Mouse (Mus musculus) hindbrain, embryonic 10.5 days (tissue): Measurements from ENCODE around the gene Tlr9. TPM values are rescaled to one million over a fixed set of nuclear protein-coding genes. Genes with fewer than 3 reads are reported as not detected.

Experiments used
- DNase-seq: peaks from one replicate; pipeline ENCODE4 v3.0.0-alpha.2; 2017; ENCODE audit warnings: low spot score
- H3K27ac ChIP-seq: fragments of 300-500 bp; sonication (generic); 2 replicates; pipeline ENCODE4 v1.5.1; 2016; ENCODE audit warnings: mild to moderate bottlenecking, moderate library complexity
- H3K27me3 ChIP-seq: fragments of 300-500 bp; sonication (generic); 2 replicates; pipeline ENCODE4 v1.6.1; 2016; ENCODE audit warnings: mild to moderate bottlenecking; ENCODE audit not compliant: poor library complexity, insufficient read depth, severe bottlenecking
- H3K36me3 ChIP-seq: fragments of 300-500 bp; sonication (generic); 2 replicates; pipeline ENCODE4 v1.6.1; 2016; ENCODE audit warnings: mild to moderate bottlenecking, moderate library complexity
- H3K4me1 ChIP-seq: fragments of 300-500 bp; sonication (generic); replicated peaks from 2 replicates; pipeline ENCODE4 v1.6.1; 2016; ENCODE audit warnings: mild to moderate bottlenecking
- H3K4me3 ChIP-seq: fragments of 300-500 bp; sonication (generic); 2 replicates; pipeline ENCODE4 v1.5.1; 2016; ENCODE audit warnings: mild to moderate bottlenecking, moderate library complexity
- H3K9me3 ChIP-seq: fragments of 300-500 bp; sonication (generic); 2 replicates; pipeline ENCODE4 v1.6.1; 2016; ENCODE audit warnings: mild to moderate bottlenecking, moderate library complexity
- WGBS: fragments of 180-500 bp; shearing (Covaris S2); methylation state at CpG from one replicate; pipeline ENCODE4 v1.1.7; 2016; 5-methylcytosine and 5-hydroxymethylcytosine counted together
- polyA plus RNA-seq: library from polyadenylated mRNA; unstranded; fragments of >200 nt; fragmentation: Nextera tagmentation; extraction: Ambion mirVana; gene quantifications from 2 replicates; pipeline ENCODE4 v1.2.1, GENCODE M21; 2016

Gene Tlr9
- polyA plus RNA-seq = not detected in 2 replicates

DNA sequence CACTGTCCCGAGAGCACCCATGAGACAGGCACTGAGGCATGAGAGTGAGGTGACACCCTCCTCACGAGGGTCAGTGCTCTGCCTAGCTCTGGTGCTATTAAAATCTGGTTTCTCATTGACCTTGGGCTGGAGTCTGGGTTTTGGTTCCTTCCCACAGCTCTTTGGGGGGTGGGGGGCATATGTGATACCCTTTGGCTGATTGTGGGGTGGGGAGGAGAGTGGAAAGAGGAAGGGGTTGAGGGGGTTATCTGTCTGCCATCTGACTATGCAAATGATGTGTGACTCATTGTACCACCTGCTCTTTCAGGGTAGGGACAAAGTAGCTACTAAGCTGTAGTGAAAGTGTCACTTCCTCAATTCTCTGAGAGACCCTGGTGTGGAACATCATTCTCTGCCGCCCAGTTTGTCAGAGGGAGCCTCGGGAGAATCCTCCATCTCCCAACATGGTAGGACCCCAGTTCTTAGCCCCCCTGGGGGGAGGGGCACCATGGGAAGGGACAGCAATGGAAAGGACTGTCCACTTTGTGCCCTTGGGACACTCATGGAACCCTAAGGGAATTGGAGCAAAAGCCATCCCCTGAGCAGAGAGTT, at the start of gene Tlr9:
TSS of gene Tlr9 (plus strand) at position 338 of the 591 bp plus-strand sequence.
- Histone ChIP-seq H3K27me3 (peaks cover 37% of the 10 kb centered on the region), H3K27ac (no peak within 1 kb of the TSS), H3K36me3 (no peaks in the 10 kb centered on the region), H3K4me3 (no peak within 1 kb of the TSS), H3K4me1 (peaks cover 19% of the 10 kb centered on the region), H3K9me3 (no peaks in the 10 kb centered on the region)
- 77% methylated on average over 4 of the region's 4 CpGs for WGBS
- no peak for DNase-seq

DNA sequence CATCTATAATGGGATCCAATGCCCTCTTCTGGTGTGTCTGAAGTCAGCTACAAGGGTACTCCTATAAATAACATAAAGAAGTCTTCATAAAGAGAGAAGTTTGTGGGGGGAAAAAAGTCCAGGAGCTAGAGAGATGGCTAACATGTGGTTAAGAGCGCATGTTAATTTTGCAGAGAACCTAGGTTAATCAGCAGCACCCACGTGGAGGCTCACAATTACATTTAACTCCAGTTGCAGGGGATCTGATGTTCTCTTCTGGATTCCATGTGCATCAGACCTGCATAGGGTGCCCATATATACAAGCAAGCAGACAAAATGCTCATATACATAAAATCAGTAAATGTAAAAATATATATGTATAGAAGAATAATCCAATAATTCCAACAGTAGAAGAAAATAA, 49.0 kb upstream of the Tlr9 start:
- Histone ChIP-seq H3K36me3 (peaks cover 37% of the 10 kb centered on the region), H3K27me3 (no peaks in the 10 kb centered on the region), H3K9me3 (no peaks in the 10 kb centered on the region), H3K27ac (no peak overlapping the region), H3K4me3 (peak overlapping the region; percentile 83), H3K4me1 (peaks cover 34% of the 10 kb centered on the region)
- DNase-seq = no peak
- 84% methylated on average over 2 of the region's 2 CpGs for WGBS

GRCm38 (mm10) chr9:106175552-106176200, 46.7 kb upstream of the Tlr9 start:
- Histone ChIP-seq H3K27ac (no peak overlapping the region), H3K4me3 (no peak overlapping the region), H3K27me3 (no peaks in the 10 kb centered on the region), H3K4me1 (peaks cover 26% of the 10 kb centered on the region), H3K9me3 (no peaks in the 10 kb centered on the region), H3K36me3 (peaks cover 60% of the 10 kb centered on the region)
- WGBS = 89% methylated on average over 3 of the region's 3 CpGs
- DNase-seq = no peak

GRCm38 (mm10) chr9:106176769-106177168, 45.6 kb upstream of the Tlr9 start:
- Histone ChIP-seq H3K4me1 (peaks cover 26% of the 10 kb centered on the region), H3K4me3 (no peak overlapping the region), H3K9me3 (no peaks in the 10 kb centered on the region), H3K27ac (no peak overlapping the region), H3K36me3 (peaks cover 71% of the 10 kb centered on the region), H3K27me3 (no peaks in the 10 kb centered on the region)
- WGBS = 89% methylated on average over 5 of the region's 5 CpGs
- DNase-seq = no peak

DNA sequence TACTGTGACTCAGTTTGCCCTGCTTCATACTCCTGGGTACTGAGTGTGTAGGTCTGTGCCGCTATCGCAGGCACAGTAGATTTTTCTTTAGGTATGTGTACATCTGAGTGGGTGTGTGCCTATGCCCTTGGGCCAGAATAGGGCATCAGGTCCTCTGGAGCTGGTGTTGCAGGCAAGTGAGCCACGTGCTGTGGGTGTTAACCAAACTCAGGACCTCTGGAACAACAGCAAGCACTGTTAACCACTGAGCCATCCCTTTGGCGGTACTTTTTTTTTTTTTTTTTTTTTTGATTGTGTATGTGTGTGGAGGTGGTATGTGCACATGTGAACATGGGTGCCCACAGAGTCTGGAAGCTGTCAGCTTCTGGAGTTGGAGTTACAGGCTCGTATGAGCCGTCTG, 44.6 kb upstream of the Tlr9 start:
- no peak for DNase-seq
- Histone ChIP-seq H3K4me3 (no peak overlapping the region), H3K9me3 (no peaks in the 10 kb centered on the region), H3K27ac (no peak overlapping the region), H3K27me3 (no peaks in the 10 kb centered on the region), H3K36me3 (peaks cover 81% of the 10 kb centered on the region), H3K4me1 (peaks cover 19% of the 10 kb centered on the region)
- WGBS = 91% methylated on average over 6 of the region's 6 CpGs

GRCm38 (mm10) chr9:106179454-106179853, 42.9 kb upstream of the Tlr9 start:
- H3K27ac ChIP-seq = no peak overlapping the region
- WGBS = 93% methylated on average over 2 of the region's 2 CpGs
- no peak for DNase-seq
- H3K36me3 ChIP-seq = peaks cover 86% of the 10 kb centered on the region
- no peaks in the 10 kb centered on the region for H3K9me3 ChIP-seq
- H3K27me3 ChIP-seq = no peaks in the 10 kb centered on the region
- H3K4me3 ChIP-seq = no peak overlapping the region
- H3K4me1 ChIP-seq = peaks cover 4% of the 10 kb centered on the region; the same call in 1 of the 2 replicates

GRCm38 (mm10) chr9:106179964-106180363, 42.4 kb upstream of the Tlr9 start:
- 94% methylated on average over 3 of the region's 3 CpGs for WGBS
- H3K27me3 ChIP-seq = no peaks in the 10 kb centered on the region
- no peak overlapping the region for H3K4me3 ChIP-seq
- no peaks in the 10 kb centered on the region for H3K4me1 ChIP-seq
- peaks cover 92% of the 10 kb centered on the region for H3K36me3 ChIP-seq
- no peak overlapping the region for H3K27ac ChIP-seq
- DNase-seq = no peak
- H3K9me3 ChIP-seq = no peaks in the 10 kb centered on the region

DNA sequence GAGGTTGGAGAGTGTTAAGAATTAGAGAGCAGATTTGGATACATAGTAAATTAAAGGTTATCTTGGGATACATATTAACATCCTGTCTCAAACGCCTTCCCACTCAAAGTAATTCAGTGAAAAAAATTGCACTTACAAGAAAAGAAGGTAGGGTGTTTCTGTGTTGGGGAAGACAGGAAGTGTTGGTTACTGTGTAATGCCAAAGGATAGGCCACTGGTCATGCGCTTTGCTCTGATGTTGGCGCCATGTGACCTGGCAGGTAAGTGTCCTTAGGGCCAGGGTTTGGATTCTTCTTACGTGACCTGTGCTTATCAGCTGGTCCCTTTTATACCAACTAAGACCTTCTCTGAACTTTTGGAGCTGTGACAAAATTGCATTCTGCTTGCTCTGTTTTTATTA, 40.3 kb upstream of the Tlr9 start:
- peaks cover 100% of the 10 kb centered on the region for H3K36me3 ChIP-seq
- DNase-seq = no peak
- no peaks in the 10 kb centered on the region for H3K9me3 ChIP-seq
- no peaks in the 10 kb centered on the region for H3K4me1 ChIP-seq
- WGBS = 97% methylated on average over 4 of the region's 4 CpGs
- no peak overlapping the region for H3K4me3 ChIP-seq
- no peaks in the 10 kb centered on the region for H3K27me3 ChIP-seq
- H3K27ac ChIP-seq = no peak overlapping the region

DNA sequence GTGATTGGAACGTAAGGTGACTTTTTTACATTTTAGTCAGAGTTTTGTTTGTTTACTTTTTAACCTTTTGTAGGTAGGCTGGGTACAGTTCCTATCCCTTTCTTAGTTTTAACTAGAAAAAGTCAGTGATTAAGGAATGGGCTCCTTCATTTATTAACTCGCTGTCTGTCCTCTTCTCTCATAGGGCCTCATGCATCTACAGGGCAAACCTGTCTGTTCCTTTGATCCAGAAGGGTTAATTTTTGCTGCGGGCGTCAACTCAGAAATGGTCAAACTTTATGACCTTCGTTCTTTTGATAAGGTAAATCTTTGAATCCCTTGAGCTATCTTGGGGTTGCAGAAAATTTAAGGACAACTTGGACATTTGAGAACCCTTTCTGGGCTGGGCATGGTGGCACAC, 38.4 kb upstream of the Tlr9 start:
- H3K9me3 ChIP-seq = no peaks in the 10 kb centered on the region
- H3K36me3 ChIP-seq = peaks cover 100% of the 10 kb centered on the region
- no peak for DNase-seq
- H3K27me3 ChIP-seq = no peaks in the 10 kb centered on the region
- no peaks in the 10 kb centered on the region for H3K4me1 ChIP-seq
- WGBS = 94% methylated on average over 5 of the region's 5 CpGs
- H3K27ac ChIP-seq = no peak overlapping the region
- no peak overlapping the region for H3K4me3 ChIP-seq

GRCm38 (mm10) chr9:106191355-106191754, 31.0 kb upstream of the Tlr9 start:
- Histone ChIP-seq H3K27me3 (no peaks in the 10 kb centered on the region), H3K27ac (no peak overlapping the region), H3K4me1 (0 out of 2 replicates have a peak, but pooled peaks cover 4% of the 10 kb centered on the region), H3K36me3 (peaks cover 92% of the 10 kb centered on the region), H3K4me3 (no peak overlapping the region), H3K9me3 (no peaks in the 10 kb centered on the region)
- 95% methylated on average over 1 of the region's 1 CpGs for WGBS
- DNase-seq = no peak

GRCm38 (mm10) chr9:106192024-106192423, 30.4 kb upstream of the Tlr9 start:
- WGBS = 92% methylated on average over 8 of the region's 8 CpGs
- Histone ChIP-seq H3K27me3 (no peaks in the 10 kb centered on the region), H3K36me3 (peaks cover 91% of the 10 kb centered on the region)

DNA sequence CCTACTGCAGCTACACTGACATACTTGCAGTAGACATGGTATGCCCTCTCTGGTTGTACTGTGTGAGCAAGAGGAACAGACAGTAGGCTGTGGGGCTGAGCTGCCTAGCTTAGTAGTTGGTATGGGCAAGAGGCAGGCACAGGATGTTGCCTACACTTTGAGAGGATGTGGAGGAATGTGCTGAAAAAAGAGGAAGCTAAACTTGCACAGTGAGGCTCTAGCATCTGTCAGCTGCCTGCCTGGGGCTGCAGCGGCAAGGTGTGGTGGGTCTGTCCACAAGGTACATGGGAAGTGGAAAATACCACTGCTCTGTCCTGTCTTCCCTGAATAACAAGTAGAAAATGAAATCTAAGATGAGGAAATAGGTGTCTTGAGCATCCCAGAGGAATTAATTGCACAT, 29.4 kb upstream of the Tlr9 start:
- Histone ChIP-seq H3K27me3 (no peaks in the 10 kb centered on the region), H3K4me1 (peaks cover 12% of the 10 kb centered on the region), H3K27ac (no peak overlapping the region), H3K36me3 (peaks cover 85% of the 10 kb centered on the region), H3K9me3 (no peaks in the 10 kb centered on the region), H3K4me3 (no peak overlapping the region)
- WGBS = 90% methylated on average over 1 of the region's 1 CpGs
- DNase-seq = no peak

More at GRCm38 (mm10) chr9:106192024-106192423, 30.4 kb upstream of the Tlr9 start:
- DNase-seq = no peak
- no peak overlapping the region for H3K27ac ChIP-seq
- H3K4me3 ChIP-seq = no peak overlapping the region
- H3K9me3 ChIP-seq = no peaks in the 10 kb centered on the region
- H3K4me1 ChIP-seq = 0 out of 2 replicates have a peak, but pooled peaks cover 4% of the 10 kb centered on the region

DNA sequence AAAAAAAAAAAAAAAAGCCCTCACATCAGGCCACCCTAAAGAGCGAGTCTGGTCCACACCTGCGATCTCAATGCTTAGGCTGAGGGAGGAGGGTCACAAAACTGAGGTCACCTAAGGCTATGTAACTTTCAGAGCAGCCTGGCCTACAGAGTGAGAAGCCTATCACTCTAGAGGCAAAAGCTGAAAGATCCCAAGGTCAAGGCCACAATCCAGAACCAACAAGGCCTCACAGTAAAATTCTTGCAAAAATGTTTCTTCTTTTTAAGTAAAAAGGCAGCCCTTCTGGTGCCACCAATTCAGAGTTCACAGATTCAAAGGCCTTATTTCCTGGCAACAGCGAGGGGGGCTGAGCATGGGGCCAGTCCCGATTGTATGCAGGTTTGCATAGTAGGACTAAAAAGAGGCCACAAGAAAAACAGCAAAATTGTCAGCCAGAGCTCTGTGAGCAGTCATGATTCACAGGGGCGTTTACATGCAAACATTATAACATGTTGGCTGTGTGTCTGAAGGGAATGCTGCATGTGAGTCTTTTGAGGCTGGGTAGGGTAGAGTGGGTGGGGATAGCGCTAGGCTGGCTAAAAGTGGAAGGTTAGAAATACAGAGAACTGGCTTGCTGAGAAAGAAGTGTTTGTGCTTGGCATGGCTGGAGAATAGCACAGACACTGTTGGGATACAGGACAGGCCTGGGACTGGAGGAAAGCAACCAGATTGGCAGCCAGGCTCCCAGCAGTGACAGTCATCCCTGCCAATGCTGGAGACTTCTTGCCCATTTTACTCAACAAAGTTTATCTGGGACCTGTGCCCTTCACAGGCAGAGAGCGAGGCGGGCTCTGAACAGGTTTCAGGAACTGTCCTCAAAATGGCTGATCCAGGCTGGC, 28.2 kb upstream of the Tlr9 start:
- peaks cover 73% of the 10 kb centered on the region for H3K36me3 ChIP-seq
- no peak for DNase-seq
- 93% methylated on average over 8 of the region's 8 CpGs for WGBS
- H3K4me1 ChIP-seq = peaks cover 23% of the 10 kb centered on the region
- no peaks in the 10 kb centered on the region for H3K27me3 ChIP-seq
- no peaks in the 10 kb centered on the region for H3K9me3 ChIP-seq
- H3K27ac ChIP-seq = no peak overlapping the region
- H3K4me3 ChIP-seq = no peak overlapping the region
